Mouse (Mus musculus): ENCODE results near the gene Capn2.

- TF ChIP-seq CTCF (IDR thresholded peaks at IDR 0.05; ENCODE audit: low read depth) = no peak
- TF ChIP-seq EP300 (IDR thresholded peaks at IDR 0.05; ENCODE audit: low read depth) = no peak
Observed at GRCm38 (mm10) chr1:182429826-182430225, 87.6 kb downstream of the Capn2 start.

Data from liver, postnatal 0 days (tissue).